Mouse (Mus musculus) layer of hippocampus, postnatal 10 days (tissue): ENCODE data around the gene Olfr1034. TPM values are rescaled to one million over a fixed set of nuclear protein-coding genes. Genes with fewer than 3 reads are reported as not detected.
"Not testable (repeated sequence)": the region's sequence is repeated elsewhere in the genome, so short reads cannot be mapped to it uniquely, and the experiment has no call there.

Experiments used
- DNase-seq, 2 experiments: peaks; one replicate each; pipeline ENCODE4 v3.0.0; 2021; ENCODE audit warnings: low spot score in 2 of 2
- long read RNA-seq: library from polyadenylated mRNA; stranded (forward); transcript quantifications from one replicate; pipeline ENCODE4 v2.0.0, GENCODE M21; 2023
- total RNA-seq, 2 experiments: library from RNA; stranded (reverse); gene quantifications; 2 replicates each; pipeline ENCODE4 v1.2.3; 2021

Olfr1034 gene
- total RNA-seq = not detected
- long read RNA-seq = 0 reads

DNA sequence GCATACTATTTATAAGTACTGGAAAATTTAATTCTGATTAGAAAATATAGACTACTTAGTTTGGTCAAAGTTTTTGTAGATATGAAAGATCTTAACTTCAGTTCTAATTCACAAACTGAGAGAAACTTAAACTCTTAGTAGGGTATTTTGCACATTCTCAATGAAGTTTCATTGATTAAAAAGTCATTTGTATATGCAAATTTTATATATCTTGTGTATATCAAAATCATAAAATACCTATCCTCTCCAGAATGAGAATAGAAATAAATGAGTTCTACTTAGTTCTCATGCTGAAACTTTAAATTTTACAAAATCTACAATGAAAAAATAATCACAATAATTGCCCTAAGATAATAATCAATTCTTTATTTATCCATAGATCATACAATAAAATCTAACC, at the start of gene Olfr1034:
Olfr1034 (plus strand) TSS at position 301 of the 400 bp plus-strand sequence.
- DNase-seq = no peak

DNA sequence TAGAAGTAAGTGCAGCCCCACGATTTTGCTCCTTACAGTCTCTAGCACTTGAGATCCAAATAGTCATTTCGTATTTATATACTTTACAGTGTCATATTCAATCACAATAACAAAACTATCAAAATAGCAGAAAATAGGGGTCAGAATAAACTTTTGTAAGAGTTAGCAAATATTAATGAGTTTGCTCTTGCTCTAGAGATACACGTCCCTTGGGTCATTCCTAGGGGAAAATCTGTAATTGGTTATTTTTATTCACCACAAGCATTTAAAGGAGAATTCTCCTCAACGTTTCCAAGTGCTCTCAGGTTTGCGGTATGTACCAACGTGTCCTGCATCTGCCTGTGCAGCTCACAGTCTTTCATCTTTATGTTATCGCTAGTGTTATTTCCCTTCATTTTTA, 40.4 kb upstream of the Olfr1034 start, which contains the start of gene Olfr1032:
Olfr1032 (plus strand) TSS at position 301 of the 400 bp plus-strand sequence.
- no peak for DNase-seq

DNA sequence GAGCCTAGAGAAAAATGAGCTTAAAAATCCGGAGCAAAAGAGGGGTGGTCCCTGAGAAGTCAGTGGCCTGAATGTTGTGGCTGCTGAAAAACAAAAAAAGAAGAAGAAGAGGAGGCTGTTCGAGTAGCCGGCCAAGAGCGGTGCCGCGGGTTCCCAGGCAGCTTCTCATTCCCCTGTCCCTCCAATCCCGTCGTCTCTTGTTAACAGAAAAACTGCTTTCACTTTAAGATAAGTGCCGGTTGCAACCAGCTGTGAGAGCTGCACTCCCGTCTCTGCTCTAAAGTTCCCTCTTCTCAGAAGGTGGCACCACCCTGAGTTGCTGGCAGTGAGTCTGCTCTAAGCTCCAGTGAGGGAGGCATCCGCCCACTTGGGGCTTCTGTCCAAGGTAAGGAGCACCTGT, 25.3 kb upstream of the Olfr1034 start, which contains the start of gene Olfr1033:
Olfr1033 (plus strand) TSS at position 228 of the 400 bp plus-strand sequence.
- DNase-seq = not testable (repeated sequence)

DNA sequence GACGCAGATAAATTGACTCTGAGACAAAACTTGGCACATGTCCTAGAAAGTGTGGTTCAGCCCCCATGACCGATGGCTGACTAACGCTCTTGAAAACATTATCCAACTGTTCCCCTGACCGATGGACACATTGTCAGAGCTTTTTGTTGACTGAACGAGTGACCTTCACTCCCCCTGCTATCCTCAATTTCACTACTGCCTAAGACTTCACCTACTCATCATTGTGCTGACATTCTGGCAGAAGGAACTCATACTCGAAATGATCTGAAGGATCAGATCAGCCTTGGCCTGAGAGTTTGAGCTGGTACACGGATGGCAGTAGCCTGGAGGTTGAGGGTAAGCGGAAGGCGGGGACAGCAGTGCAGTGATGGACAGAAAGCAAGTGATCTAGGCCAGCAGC, 24.1 kb upstream of the Olfr1034 start:
- not testable (repeated sequence) for DNase-seq

DNA sequence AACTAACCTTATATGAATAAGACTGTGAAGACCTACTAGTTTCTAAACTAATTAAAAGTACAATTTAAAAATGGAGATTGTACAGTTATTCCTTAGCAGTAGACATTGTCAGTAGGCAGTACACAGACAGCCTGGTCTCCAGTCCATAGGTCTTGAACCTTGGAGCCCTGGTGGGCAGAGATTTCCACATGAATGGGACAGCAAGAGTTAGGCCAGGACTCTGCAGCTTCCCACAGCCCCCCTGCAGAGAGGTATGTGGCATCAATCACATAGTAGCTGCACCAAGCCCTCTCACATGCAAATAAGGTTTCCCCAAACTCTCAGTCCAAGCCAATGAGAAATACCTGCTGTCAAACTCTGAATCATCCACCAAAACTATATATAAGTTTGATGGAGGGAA, 5.1 kb downstream of the Olfr1034 start:
- not testable (repeated sequence) for DNase-seq

DNA sequence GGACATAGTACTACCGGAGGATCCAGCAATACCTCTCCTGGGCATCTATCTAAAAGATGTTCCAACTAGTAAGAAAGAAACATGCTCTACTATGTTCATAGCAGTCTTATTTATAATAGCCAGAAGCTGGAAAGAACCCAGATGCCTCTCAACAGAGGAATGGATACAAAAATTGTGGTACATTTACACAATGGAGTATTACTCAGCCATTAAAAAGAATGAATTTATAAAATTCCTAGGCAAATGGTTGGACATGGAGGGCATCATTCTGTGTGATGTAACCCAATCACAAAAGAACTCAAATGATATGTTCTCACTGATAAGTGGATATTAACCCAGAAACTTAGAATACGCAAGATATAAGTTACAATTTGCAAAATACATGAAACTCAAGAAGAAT, 18.1 kb downstream of the Olfr1034 start:
- not testable (repeated sequence) for DNase-seq

DNA sequence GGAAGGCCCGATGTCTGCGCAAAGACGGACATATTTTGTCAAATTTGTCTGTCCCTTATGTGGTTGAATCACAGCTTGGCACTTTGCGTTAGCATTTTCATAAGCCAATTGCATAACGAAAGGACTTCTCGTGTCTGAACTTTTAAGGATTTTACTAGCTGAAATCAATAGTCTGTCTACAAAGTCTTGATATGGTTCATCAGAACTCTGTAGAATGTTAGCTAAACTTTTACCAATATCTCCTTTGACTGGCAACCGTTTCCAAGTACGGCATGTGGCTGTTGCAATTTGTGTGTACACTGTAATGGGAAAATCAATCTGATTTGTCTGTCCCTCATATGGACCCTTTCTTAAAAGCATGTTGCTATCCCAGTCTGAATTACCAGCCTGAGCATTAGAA, 24.5 kb downstream of the Olfr1034 start:
- DNase-seq = no peak

DNA sequence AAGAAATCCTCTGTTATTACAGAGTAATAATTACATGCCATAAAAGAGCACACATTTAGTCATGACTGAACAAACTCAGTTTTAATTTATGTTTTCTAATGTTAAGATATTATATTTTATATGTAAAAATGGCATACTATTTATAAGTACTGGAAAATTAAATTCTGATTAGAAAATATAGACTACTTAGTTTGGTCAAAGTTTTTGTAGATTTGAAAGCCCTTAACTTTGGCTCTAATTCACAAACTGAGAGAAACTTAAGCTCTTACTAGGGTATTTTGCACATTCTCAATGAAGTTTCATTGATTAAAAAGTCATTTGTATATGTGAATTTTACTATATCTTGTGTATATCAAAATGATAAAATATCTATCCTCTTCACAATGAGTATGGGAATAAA, 28.0 kb downstream of the Olfr1034 start, which contains the start of gene Olfr1036:
Olfr1036 (plus strand) TSS at position 301 of the 400 bp plus-strand sequence.
- not testable (repeated sequence) for DNase-seq

DNA sequence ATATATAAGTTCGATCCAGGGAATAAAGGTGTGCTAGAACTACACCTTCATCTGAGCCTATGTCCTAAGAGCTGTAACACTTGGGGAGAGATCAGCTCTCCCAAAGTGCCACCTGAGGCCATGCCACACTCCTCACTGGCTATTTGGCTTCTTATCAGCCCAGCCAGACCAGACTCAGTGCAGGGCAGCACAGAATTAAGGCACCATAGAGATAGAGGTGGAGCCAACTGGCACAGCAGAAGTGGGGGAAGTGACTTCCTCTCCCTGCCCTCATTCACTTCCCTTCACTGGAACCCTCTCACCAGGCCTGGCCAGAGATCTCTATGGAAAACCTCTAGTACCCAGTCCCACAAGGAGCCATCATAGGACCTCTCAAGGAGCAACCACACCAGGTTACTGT, 34.8 kb downstream of the Olfr1034 start:
- not testable (repeated sequence) for DNase-seq

DNA sequence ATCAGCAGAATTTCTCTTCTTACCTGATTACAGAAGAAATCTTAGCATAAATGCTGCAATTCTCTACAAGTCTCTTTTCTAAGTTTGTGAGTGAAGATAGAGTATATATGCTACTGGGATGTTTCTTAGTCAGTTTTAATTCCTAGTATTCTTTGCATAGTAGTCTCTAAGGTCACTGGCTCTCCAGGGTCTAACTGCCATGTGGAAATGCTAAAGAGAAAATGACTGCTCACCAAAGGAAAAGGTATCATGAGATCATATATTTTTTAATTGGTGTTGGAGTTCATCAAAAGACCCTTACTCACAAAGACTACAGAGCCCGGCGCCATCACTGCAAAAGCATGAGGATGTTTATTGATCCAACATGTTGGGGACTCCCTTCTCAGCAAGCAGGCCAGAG, 41.6 kb downstream of the Olfr1034 start, which contains the start of gene Olfr1037:
Olfr1037 (minus strand) TSS at position 101 of the 400 bp plus-strand sequence.
- DNase-seq = no peak

Other genes starting within 250 kb of the Olfr1034 start
- not detected for gene Olfr1016, start 243.3 kb upstream of the Olfr1034 start, total RNA-seq
- gene Olfr1018, start 227.4 kb upstream of the Olfr1034 start, total RNA-seq = not detected
- gene Olfr1019, start 200.4 kb upstream of the Olfr1034 start, total RNA-seq = not detected
- not detected for gene Olfr1020, start 198.8 kb upstream of the Olfr1034 start, total RNA-seq
- not detected for gene Olfr1022, start 177.3 kb upstream of the Olfr1034 start, total RNA-seq
- gene Olfr1023, start 160.2 kb upstream of the Olfr1034 start, total RNA-seq = not detected
- not detected for gene Olfr1024, start 140.8 kb upstream of the Olfr1034 start, total RNA-seq
- gene Olfr1025-ps1, start 130.7 kb upstream of the Olfr1034 start, total RNA-seq = not detected
- not detected for gene Olfr1026, start 124.3 kb upstream of the Olfr1034 start, total RNA-seq
- gene Olfr1028, start 95.4 kb upstream of the Olfr1034 start, total RNA-seq = not detected
- not detected for gene Olfr1029, start 72.0 kb upstream of the Olfr1034 start, total RNA-seq
- not detected for gene Olfr1030, start 66.6 kb upstream of the Olfr1034 start, total RNA-seq
- not detected for gene Olfr1031, start 55.6 kb upstream of the Olfr1034 start, total RNA-seq
- not detected for gene Olfr1032, start 40.3 kb upstream of the Olfr1034 start, total RNA-seq
- not detected for gene Olfr1033, start 25.2 kb upstream of the Olfr1034 start, total RNA-seq
- not detected for gene Olfr1036, start 28.1 kb downstream of the Olfr1034 start, total RNA-seq
- not detected for gene Olfr1037, start 41.5 kb downstream of the Olfr1034 start, total RNA-seq
- not detected for gene Olfr1039, start 90.1 kb downstream of the Olfr1034 start, total RNA-seq
- gene Olfr1040, start 100.9 kb downstream of the Olfr1034 start, total RNA-seq = not detected
- gene Olfr1042, start 116.0 kb downstream of the Olfr1034 start, total RNA-seq = not detected
- not detected for gene Olfr1043, start 121.7 kb downstream of the Olfr1034 start, total RNA-seq
- not detected for gene Olfr1044, start 132.0 kb downstream of the Olfr1034 start, total RNA-seq
- not detected for gene Olfr52, start 139.8 kb downstream of the Olfr1034 start, total RNA-seq
- not detected for gene Olfr1045, start 157.1 kb downstream of the Olfr1034 start, total RNA-seq
- not detected for gene Olfr1046, start 173.5 kb downstream of the Olfr1034 start, total RNA-seq
- not detected for gene Olfr1047, start 185.5 kb downstream of the Olfr1034 start, total RNA-seq
- not detected for gene Olfr1048, start 194.4 kb downstream of the Olfr1034 start, total RNA-seq
- not detected for gene Olfr1049, start 212.5 kb downstream of the Olfr1034 start, total RNA-seq
- not detected for gene Olfr1051, start 233.2 kb downstream of the Olfr1034 start, total RNA-seq
- gene Olfr1052, start 246.6 kb downstream of the Olfr1034 start, total RNA-seq = not detected